18 mouse cellular contexts compared by ENCODE assay signal in genomic region chr10:31076415-31076814, GRCm38 (mm10).
DNase-seq lines count a peak whose midpoint lies in the region; ATAC-seq and TF ChIP-seq lines count a peak whose summit lies in the region.
"Had no signal": no experiment of that assay in that cellular context is flagged by ENCODE, and none has a peak within 500 bp of the region (broad histone marks: within the 10 kb centered on the region; RNA-seq: fewer than 3 reads in every experiment).

No protein-coding gene starts in this region.

- no peak overlapping the region for H3K9ac ChIP-seq in heart, postnatal 0 days (replicated peaks; ENCODE audit: low read depth, low read length)
- H3K9ac ChIP-seq in heart, adult 2 months (ENCODE audit: low read depth, low read length): no peak overlapping the region
- H3K9ac ChIP-seq in lung, embryonic 16.5 days (ENCODE audit: low read length): no peak overlapping the region
- H3K9ac ChIP-seq in embryonic facial prominence, embryonic 13.5 days: no peak overlapping the region
- H3K9ac ChIP-seq in limb, embryonic 13.5 days: no peak overlapping the region
- H3K9ac ChIP-seq: forebrain, embryonic 15.5 days; liver, embryonic 12.5 days; midbrain, embryonic 15.5 days had no signal

- TF ChIP-seq CTCF in heart, postnatal 0 days (IDR thresholded peaks at IDR 0.05; ENCODE audit: low read depth): no peak
- no peak for TF ChIP-seq CTCF in heart, adult 2 months (IDR thresholded peaks at IDR 0.05)
- TF ChIP-seq CTCF in lung, adult 2 months (IDR thresholded peaks at IDR 0.05; ENCODE audit: insufficient read depth, low read length): no peak

- ATAC-seq in heart, postnatal 0 days (ENCODE audit: insufficient read depth, low read depth): no peak
- peak; percentile 60 for ATAC-seq in lung, embryonic 16.5 days (ENCODE audit: low read depth)
- no peak for ATAC-seq in embryonic facial prominence, embryonic 13.5 days (ENCODE audit: insufficient number of reproducible peaks, insufficient read depth, low FRiP score, low TSS enrichment, low read depth)
- ATAC-seq in limb, embryonic 13.5 days (ENCODE audit: low FRiP score, low read depth): no peak
- ATAC-seq in erythroid progenitor cell, adult 5-6 weeks (replicated peaks; ENCODE audit: low FRiP score, poor library complexity, severe bottlenecking): no peak
- ATAC-seq: CD4-positive, CD25-positive, alpha-beta regulatory T cell, adult 4 months; forebrain, embryonic 15.5 days; inflammation-experienced regulatory T-cells, adult 6 months; liver, embryonic 12.5 days; midbrain, embryonic 15.5 days had no signal

- TF ChIP-seq POLR2A in heart, adult 2 months (IDR thresholded peaks at IDR 0.05; ENCODE audit: insufficient read depth, low read depth, low read length): no peak
- no peak for TF ChIP-seq POLR2A in lung, adult 2 months (IDR thresholded peaks at IDR 0.05; ENCODE audit: borderline replicate concordance, extremely low read depth, low read depth, low read length)

- H3K27me3 ChIP-seq in heart, postnatal 0 days (ENCODE audit: control insufficient read depth, insufficient read depth, low read length): no peaks in the 10 kb centered on the region
- H3K27me3 ChIP-seq in heart, adult 2 months (ENCODE audit: control insufficient read depth, insufficient read depth, low read length): no peaks in the 10 kb centered on the region
- no peaks in the 10 kb centered on the region for H3K27me3 ChIP-seq in lung, embryonic 16.5 days (ENCODE audit: control insufficient read depth, insufficient read depth, low read depth, low read length)
- H3K27me3 ChIP-seq in embryonic facial prominence, embryonic 13.5 days: no peaks in the 10 kb centered on the region
- H3K27me3 ChIP-seq in limb, embryonic 13.5 days: no peaks in the 10 kb centered on the region
- H3K27me3 ChIP-seq: forebrain, embryonic 15.5 days; liver, embryonic 12.5 days; midbrain, embryonic 15.5 days had no signal

- no peak overlapping the region for H3K4me3 ChIP-seq in heart, postnatal 0 days (ENCODE audit: low read depth, low read length)
- H3K4me3 ChIP-seq in heart, adult 2 months: no peak overlapping the region
- H3K4me3 ChIP-seq in lung, embryonic 16.5 days (ENCODE audit: low read length): no peak overlapping the region
- H3K4me3 ChIP-seq in lung, adult 2 months (replicated peaks; ENCODE audit: extremely low read depth, low read depth, low read length): no peak overlapping the region
- H3K4me3 ChIP-seq in embryonic facial prominence, embryonic 13.5 days: no peak overlapping the region
- H3K4me3 ChIP-seq in limb, embryonic 13.5 days: no peak overlapping the region
- H3K4me3 ChIP-seq: forebrain, embryonic 15.5 days; liver, embryonic 12.5 days; midbrain, embryonic 15.5 days had no signal

- intact Hi-C loops in heart, adult 2 months (cut with DNase I): no loop called here

- DNase-seq in heart, postnatal 0 days (ENCODE audit: low spot score): no peak
- DNase-seq in heart, adult 2 months: no peak
- no peak for DNase-seq in lung, adult 2 months
- DNase-seq: adrenal gland, adult 8-10 months; cerebellum, adult 8-10 months; heart, adult 11 months; layer of hippocampus, adult 9-11 months; right cerebral cortex, postnatal 14 days had no signal

- 59% methylated on average over 8 of the region's 8 CpGs for WGBS in heart, postnatal 0 days
- 69% methylated on average over 8 of the region's 8 CpGs for WGBS in heart, adult 2 months
- 56% methylated on average over 8 of the region's 8 CpGs for WGBS in lung, embryonic 16.5 days
- WGBS in lung, adult 2 months: 66% methylated on average over 8 of the region's 8 CpGs
- WGBS in embryonic facial prominence, embryonic 13.5 days: 68% methylated on average over 8 of the region's 8 CpGs
- 65% methylated on average over 8 of the region's 8 CpGs for WGBS in limb, embryonic 13.5 days

- no peak for TF ChIP-seq EP300 in heart, postnatal 0 days (IDR thresholded peaks at IDR 0.05; ENCODE audit: low read depth)
- no peak for TF ChIP-seq EP300 in heart, adult 2 months (IDR thresholded peaks at IDR 0.05; ENCODE audit: insufficient read depth, low read depth, low read length)

- H3K36me3 ChIP-seq in heart, postnatal 0 days (replicated peaks; ENCODE audit: control insufficient read depth, insufficient read depth, low read length): no peaks in the 10 kb centered on the region
- H3K36me3 ChIP-seq in heart, adult 2 months (ENCODE audit: control insufficient read depth, insufficient read depth, low read length): no peaks in the 10 kb centered on the region
- H3K36me3 ChIP-seq in lung, embryonic 16.5 days (ENCODE audit: control insufficient read depth, insufficient read depth, low read length): no peaks in the 10 kb centered on the region
- H3K36me3 ChIP-seq in embryonic facial prominence, embryonic 13.5 days: no peaks in the 10 kb centered on the region
- H3K36me3 ChIP-seq in limb, embryonic 13.5 days: no peaks in the 10 kb centered on the region
- H3K36me3 ChIP-seq: forebrain, embryonic 15.5 days; liver, embryonic 12.5 days; midbrain, embryonic 15.5 days had no signal

- no peaks in the 10 kb centered on the region for H3K4me1 ChIP-seq in heart, postnatal 0 days (ENCODE audit: control insufficient read depth, insufficient read depth)
- H3K4me1 ChIP-seq in heart, adult 2 months (ENCODE audit: control insufficient read depth, insufficient read depth, low read length): no peaks in the 10 kb centered on the region
- H3K4me1 ChIP-seq in lung, embryonic 16.5 days (replicated peaks; ENCODE audit: control insufficient read depth, insufficient read depth, low read length): no peaks in the 10 kb centered on the region
- no peaks in the 10 kb centered on the region for H3K4me1 ChIP-seq in lung, adult 2 months (ENCODE audit: control insufficient read depth, insufficient read depth, low read length)
- 0 out of 2 replicates have a peak, but pooled peaks cover 4% of the 10 kb centered on the region for H3K4me1 ChIP-seq in embryonic facial prominence, embryonic 13.5 days
- H3K4me1 ChIP-seq in limb, embryonic 13.5 days: peaks cover 5% of the 10 kb centered on the region; the same call in 1 of the 2 replicates
- H3K4me1 ChIP-seq: forebrain, embryonic 15.5 days; liver, embryonic 12.5 days; midbrain, embryonic 15.5 days had no signal

- H3K79me2 ChIP-seq in heart, adult 2 months (replicated peaks; ENCODE audit: control insufficient read depth, insufficient read depth, low read length): no peaks in the 10 kb centered on the region

- H3K27ac ChIP-seq in heart, postnatal 0 days (ENCODE audit: low read depth): no peak overlapping the region
- no peak overlapping the region for H3K27ac ChIP-seq in heart, adult 2 months
- no peak overlapping the region for H3K27ac ChIP-seq in lung, embryonic 16.5 days (ENCODE audit: low read length)
- no peak overlapping the region for H3K27ac ChIP-seq in embryonic facial prominence, embryonic 13.5 days
- H3K27ac ChIP-seq in limb, embryonic 13.5 days: no peak overlapping the region
- H3K27ac ChIP-seq: forebrain, embryonic 15.5 days; liver, embryonic 12.5 days; macrophage; midbrain, embryonic 15.5 days had no signal

- H3K4me2 ChIP-seq in heart, postnatal 0 days (ENCODE audit: low read depth, low read length): peak overlapping the region; percentile 41
- H3K4me2 ChIP-seq in lung, embryonic 16.5 days (ENCODE audit: low read depth, low read length): peak overlapping the region; percentile 15; the same call in 1 of the 2 replicates
- 0 out of 2 replicates have a peak overlapping the region, but pooled peaks have one; percentile 9 for H3K4me2 ChIP-seq in embryonic facial prominence, embryonic 13.5 days
- H3K4me2 ChIP-seq in limb, embryonic 13.5 days (replicated peaks): peak overlapping the region; percentile 14; the same call in 1 of the 2 replicates
- H3K4me2 ChIP-seq: forebrain, embryonic 15.5 days; liver, embryonic 12.5 days; midbrain, embryonic 15.5 days had no signal

- no peaks in the 10 kb centered on the region for H3K9me3 ChIP-seq in heart, postnatal 0 days (replicated peaks; ENCODE audit: control insufficient read depth, low read length)
- no peaks in the 10 kb centered on the region for H3K9me3 ChIP-seq in lung, embryonic 16.5 days (ENCODE audit: control insufficient read depth, low read length)
- H3K9me3 ChIP-seq in embryonic facial prominence, embryonic 13.5 days: no peaks in the 10 kb centered on the region
- H3K9me3 ChIP-seq in limb, embryonic 13.5 days: no peaks in the 10 kb centered on the region
- H3K9me3 ChIP-seq: forebrain, embryonic 15.5 days; liver, embryonic 12.5 days; midbrain, embryonic 15.5 days had no signal
